Mouse (Mus musculus) CH12.LX (cell line): ENCODE data around the gene Slc25a10.

Experiments
- BHLHE40 ChIP-seq: IDR thresholded peaks from 2 replicates; pipeline ENCODE4 v1.6.1; 2011; ENCODE audit warnings: mild to moderate bottlenecking, low read depth, low read length, improper control_type of control experiment
- CTCF ChIP-seq, 2 experiments: IDR thresholded peaks in 1 of 2; conservative IDR thresholded peaks in 1 of 2; 2 replicates each; pipeline ENCODE4 v1.5.1; 2011 to 2012; ENCODE audit warnings: low read depth in 2 of 2, low read length in 2 of 2, improper control_type of control experiment in 1 of 2, inconsistent platforms in 1 of 2, mild to moderate bottlenecking in 1 of 2, moderate library complexity in 1 of 2
- MYC ChIP-seq: IDR thresholded peaks from 2 replicates; pipeline ENCODE4 v1.6.1; 2011; ENCODE audit warnings: low read depth, mild to moderate bottlenecking, improper control_type of control experiment, low read length
- POLR2A ChIP-seq: IDR thresholded peaks from 2 replicates; pipeline ENCODE4 v1.6.1; 2011; ENCODE audit warnings: low read depth, mild to moderate bottlenecking, improper control_type of control experiment, low read length
- SMC3 ChIP-seq: IDR thresholded peaks from 2 replicates; pipeline ENCODE4 v1.6.1; 2011; ENCODE audit warnings: low read depth, low read length, improper control_type of control experiment
- ZMIZ1 ChIP-seq: IDR thresholded peaks from 2 replicates; pipeline ENCODE4 v1.6.1; 2012; ENCODE audit warnings: low read depth, mild to moderate bottlenecking, inconsistent platforms, low read length, improper control_type of control experiment

DNA sequence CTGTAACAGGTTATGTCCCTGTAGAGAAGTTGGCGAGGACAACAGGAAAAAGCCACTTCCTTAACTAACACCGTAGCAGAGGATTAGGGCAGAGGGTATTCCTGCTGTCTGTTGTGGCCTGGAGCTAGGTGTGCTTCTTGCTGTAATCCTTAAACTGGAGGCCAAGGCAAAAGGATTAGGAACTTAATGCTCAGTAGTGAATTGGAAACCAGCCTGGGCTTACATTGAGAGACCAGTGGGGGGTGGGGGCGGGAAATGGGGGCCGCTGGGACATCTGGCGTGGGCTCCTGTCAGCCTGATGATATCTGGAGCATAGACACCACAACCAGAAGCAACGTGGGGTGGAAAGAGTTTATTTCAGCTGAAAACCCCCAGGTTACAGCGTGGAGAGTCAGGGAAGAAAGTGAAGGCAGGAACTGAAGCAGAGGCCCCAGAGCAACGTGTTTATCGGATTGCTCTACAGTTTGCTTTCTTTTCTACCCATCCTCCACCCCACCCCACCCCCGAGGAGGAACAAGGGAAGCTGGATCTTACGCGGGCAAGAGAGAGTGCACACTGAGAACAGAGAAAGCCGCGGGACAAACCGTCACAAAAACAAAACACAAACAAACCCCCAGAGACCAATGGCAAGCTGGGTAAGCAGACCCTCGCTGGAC is 18.9 kb downstream of the Slc25a10 start:
- TF ChIP-seq POLR2A = peak; percentile 56
- TF ChIP-seq SMC3 = no peak
- TF ChIP-seq ZMIZ1 = no peak; the same call in 1 of the 2 replicates
- TF ChIP-seq CTCF (conservative IDR thresholded peaks at IDR 0.05 in 1 of 2, IDR thresholded peaks at IDR 0.05 in 1 of 2; ENCODE audit: low read depth in 2 of 2, low read length in 2 of 2) = no peak
- 0 out of 2 replicates have a peak, but pooled peaks have one; percentile 19 for TF ChIP-seq BHLHE40
- 0 out of 2 replicates have a peak, but pooled peaks have one; percentile 36 for TF ChIP-seq MYC
